Mouse (Mus musculus) lung, adult 2 months (tissue): ENCODE results near the gene Jmjd1c.

ENCODE experiments used
- CTCF ChIP-seq: fragments of 200-500 bp; IDR thresholded peaks from 2 replicates; pipeline ENCODE4 v1.5.1; 2011; ENCODE audit warnings: mild to moderate bottlenecking, low read length, control low read depth; ENCODE audit not compliant: insufficient read depth
- POLR2A ChIP-seq: fragments of 200-500 bp; IDR thresholded peaks from 2 replicates; pipeline ENCODE4 v1.6.1; 2011; ENCODE audit warnings: low read depth, mild to moderate bottlenecking, control low read depth, low read length, borderline replicate concordance; ENCODE audit errors: extremely low read depth

DNA sequence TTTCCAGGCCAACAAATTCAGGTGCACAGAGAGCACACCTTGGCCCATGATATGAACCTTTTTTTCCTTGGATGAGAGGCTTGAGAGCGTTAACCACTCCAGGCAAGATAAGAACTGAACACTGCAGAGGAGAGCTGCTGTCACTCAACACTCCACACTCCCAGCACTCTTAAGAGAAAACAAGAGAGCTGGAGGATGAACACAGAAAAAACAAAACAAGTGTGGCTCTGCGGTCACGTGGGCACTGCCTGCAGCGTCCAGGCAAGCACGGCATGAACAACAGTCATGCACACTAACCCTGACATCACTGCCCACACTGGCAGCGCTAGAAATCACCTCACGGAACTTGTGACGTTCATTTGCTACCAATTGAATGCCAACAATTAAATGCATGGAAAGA is 185.9 kb downstream of the Jmjd1c start:
- no peak for TF ChIP-seq CTCF
- no peak for TF ChIP-seq POLR2A
